Mouse (Mus musculus) ES-Bruce4 (cell line): ENCODE data around the gene Ppox.

Source experiments
- CTCF ChIP-seq: IDR thresholded peaks from one replicate; pipeline ENCODE4 v1.8.1; 2011; ENCODE audit warnings: low read depth, low read length
- POLR2A ChIP-seq: IDR thresholded peaks from one replicate; pipeline ENCODE4 v1.8.1; 2011; ENCODE audit warnings: low read length; ENCODE audit not compliant: insufficient read depth

DNA sequence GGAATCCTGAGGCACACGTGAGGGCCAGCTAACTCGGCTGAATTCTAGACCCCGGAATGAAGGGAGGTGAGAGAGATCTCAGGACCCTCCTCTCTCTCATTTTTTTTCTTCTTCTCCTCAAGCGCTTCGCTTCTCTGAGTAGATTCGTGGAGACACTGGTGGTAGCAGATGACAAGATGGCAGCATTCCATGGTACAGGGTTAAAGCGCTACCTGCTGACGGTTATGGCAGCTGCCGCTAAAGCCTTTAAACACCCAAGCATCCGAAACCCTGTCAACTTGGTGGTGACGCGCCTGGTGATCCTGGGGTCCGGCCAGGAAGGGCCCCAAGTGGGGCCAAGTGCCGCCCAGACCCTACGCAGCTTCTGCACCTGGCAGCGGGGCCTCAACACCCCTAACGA, 28.6 kb downstream of the Ppox start:
- TF ChIP-seq POLR2A (no peak), CTCF (peak; percentile 34)
